Mouse (Mus musculus) inflammation-experienced regulatory T-cells, adult 6 months (primary cell): ENCODE measurements around the gene Kbtbd13. TPM values are rescaled to one million over a fixed set of nuclear protein-coding genes. Genes with fewer than 3 reads are reported as not detected.

ENCODE experiments used
- ATAC-seq: one replicate; pipeline ENCODE4 v1.8.0; 2017
- polyA plus RNA-seq, 3 experiments: library from polyadenylated mRNA; unstranded; fragments of 100-300 nt; shearing (Covaris generic); gene quantifications; one replicate each; pipeline ENCODE4 v1.2.1; 2017

The Kbtbd13 gene
- not detected for polyA plus RNA-seq

DNA sequence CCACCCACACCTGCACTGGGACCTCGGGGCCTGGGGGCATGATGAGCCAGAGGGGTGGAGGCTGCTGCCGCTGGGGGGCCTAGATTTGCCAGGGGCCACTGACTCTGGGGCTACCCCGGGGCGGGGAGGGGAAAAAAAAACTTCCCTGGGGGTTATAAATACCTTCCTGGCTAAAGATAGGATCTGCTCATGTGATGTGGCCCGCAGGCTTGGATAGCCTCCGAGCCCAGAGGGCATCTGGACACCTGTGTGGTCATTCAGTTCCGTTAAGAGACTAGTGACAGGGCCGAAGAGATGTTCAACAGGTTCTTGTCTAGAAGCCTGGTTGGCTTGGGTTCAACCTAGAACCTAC, at the start of gene Kbtbd13:
Gene Kbtbd13 (minus strand): TSS at position 40 of the 352 bp plus-strand sequence.
- no peak for ATAC-seq

DNA sequence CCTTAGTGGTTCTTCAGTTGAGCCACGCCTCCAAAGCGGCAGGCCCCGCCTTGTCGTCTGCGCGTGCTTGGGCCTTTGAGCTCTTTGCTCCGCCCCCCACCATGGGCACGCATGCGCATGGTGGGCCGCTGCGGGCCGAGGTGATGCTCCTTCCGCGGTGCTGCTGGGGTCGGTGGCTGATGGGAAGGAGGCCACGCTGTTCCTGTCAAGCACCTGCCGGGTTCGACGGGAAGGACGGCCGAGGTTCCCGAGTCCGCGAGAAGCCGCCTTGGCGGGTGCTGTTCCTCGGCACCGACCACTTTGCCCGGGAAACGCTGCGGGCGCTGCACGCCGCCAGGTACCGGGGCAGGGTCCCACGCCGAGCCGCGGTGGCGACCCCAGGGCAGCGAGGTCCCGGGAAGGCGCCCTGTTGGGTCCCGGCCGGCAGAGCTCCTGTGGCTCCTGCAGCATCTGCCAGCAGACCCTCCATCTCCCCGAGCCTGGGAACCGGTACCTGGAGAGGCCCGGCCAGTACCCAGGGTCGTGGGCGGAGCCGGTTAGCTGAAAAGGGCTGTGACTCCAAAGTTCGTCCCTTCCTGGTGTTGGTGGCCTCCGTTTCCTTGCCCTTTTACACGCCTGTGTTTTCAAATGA, 44.3 kb upstream of the Kbtbd13 start, which contains the start of gene Mtfmt:
Gene Mtfmt (plus strand): TSS at position 112 of the 631 bp plus-strand sequence.
- peak; percentile 94 for ATAC-seq

DNA sequence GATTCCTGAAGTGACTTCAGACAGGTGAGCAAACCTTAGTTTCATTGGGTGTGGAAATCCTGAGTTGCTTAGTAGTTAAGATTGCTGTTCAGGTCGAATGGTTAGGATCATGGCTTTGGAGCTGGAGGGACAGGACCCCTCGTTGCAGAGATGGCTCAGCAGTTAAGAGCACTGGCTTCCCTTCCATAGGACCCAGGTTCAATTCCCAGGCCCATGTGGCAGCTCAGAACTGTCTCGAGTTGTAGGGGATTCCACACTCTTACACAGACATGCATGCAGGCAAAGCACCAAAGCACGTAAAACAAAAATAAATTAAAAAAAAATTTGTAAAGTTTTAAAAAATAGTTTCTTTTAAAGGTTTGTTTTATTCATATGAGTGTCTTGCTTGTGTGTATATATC, 43.8 kb upstream of the Kbtbd13 start:
- no peak for ATAC-seq

DNA sequence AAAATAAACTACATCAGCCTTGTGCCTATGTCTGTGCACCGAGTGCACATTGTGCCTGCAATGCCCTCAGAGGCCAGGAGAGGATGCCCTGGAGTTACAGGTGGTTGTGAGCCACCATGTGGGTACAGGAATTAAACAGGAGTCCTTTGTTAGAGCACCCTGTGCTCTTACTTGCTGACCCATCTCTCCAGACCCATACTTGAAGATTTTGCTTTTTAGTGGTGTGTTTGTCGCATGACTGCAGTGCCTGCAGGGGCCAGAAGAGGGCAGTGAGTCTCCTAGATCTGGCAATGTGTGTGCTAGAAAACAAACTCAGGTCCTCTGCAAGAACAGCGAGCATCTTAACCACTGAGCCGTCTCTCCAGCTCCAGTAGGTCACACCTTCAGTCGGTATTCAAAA, 42.7 kb upstream of the Kbtbd13 start:
- no peak for ATAC-seq

DNA sequence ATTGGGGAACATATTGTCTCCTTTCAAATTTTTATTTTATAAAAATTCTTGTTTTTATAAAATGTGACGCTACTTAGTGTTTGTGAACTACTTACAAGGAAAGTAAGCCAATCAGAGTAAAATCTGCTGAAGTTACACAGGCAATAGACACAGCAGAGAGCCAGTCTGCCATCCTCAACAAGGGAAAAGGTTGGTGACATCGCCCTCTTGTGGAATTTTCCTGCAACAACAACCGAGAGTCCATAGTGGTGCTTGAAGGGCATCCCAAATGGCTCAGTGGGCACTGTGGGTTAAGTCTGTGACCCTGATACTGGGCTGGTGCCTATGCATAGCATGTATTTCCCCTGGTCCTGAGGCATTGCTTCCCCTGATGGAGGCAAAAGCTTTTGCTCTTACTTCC, 40.8 kb upstream of the Kbtbd13 start:
- no peak for ATAC-seq

DNA sequence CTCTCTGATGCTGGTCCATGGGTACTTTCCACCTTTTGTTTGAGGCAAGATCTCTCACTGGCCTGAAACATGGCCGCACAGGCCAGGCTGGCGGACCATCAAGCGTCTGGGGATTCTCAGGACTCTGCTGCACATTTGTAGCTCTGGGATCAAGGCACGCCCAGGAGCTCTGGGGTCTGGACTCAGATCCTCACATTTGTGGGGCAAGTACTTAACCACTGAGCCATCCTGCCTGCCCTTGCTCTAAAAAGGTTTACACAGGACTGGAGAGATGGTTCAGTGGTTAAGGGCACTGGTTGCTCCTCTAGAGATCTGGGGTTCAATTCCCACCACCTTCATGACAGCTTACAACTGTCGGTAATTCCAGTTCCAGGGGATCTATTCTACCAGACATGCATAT, 39.5 kb upstream of the Kbtbd13 start:
- no peak for ATAC-seq

DNA sequence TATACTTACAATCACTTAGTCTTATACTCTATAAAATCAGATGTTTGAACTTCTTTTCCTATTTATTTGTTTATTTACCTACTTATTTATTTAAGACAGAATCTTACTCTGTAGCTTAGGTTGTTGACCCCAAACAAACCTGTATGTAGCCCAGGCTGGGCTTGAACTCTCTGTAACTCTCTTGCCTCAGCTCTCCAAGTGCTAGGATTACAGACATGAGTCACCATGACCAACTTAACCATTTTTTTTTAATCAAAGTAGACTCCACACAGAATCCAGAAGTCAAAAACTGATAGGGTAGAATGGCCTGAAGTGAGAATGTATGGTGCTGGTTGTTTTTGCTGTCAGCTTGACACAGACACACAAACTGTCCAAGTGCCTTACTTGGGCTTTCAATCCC, 38.9 kb upstream of the Kbtbd13 start:
- no peak for ATAC-seq

DNA sequence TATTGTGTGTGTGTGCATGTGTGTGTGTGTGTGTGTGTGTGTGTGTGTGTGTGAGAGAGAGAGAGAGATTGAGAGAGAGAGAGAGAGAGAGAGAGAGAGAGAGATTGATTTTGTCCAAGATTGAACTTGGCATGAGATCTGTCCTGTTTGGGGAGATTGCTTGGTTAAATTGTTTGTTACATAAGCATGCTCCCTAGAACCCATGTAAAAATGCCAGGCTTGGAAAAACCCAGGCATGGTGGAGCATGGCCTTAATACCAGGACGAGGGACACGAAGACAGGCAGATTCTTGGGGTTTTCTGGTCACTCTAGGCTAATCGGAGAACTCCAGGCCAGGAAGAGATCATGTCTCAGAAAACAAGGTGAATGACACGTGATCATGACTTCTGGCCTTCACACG, 36.6 kb upstream of the Kbtbd13 start:
- ATAC-seq = no peak

DNA sequence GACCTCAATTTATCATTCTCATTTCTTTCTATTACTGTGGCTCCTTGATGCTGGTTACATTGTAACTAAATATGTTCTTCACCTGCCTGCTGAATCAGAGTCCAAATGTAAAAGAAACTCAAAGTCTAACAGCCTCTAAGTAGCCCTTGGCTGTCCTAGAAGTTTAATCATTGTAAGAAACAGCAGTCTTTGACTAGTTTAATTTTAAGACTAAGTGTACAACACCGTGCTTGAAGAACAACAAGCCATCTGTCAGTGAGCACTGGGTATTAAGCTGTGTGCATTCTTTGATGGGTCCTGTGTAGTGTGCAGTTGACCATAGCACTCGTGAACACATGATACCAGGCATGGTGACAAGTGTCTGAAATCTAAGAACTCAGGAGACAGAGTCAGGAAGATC, 36.1 kb upstream of the Kbtbd13 start:
- ATAC-seq = no peak

DNA sequence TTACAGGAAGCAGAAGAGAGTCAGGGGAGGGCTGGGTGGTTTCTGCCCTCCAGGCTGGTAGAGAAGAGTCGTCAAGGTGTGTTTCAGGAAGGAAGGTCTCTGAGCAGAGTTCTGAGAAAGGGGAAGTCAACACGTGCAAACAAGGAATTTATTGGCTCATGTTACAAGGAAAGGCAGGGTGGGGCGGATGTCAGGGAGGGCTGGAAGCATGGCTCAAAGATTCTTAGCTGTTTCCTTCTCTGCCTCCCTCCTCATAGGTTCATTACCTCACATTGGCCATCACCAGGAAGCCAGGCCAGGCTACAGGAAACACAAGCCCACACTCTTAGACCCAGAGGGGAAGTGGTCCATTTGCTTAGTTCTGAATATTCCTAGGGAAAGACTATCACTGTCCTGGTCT, 32.9 kb upstream of the Kbtbd13 start:
- no peak for ATAC-seq

DNA sequence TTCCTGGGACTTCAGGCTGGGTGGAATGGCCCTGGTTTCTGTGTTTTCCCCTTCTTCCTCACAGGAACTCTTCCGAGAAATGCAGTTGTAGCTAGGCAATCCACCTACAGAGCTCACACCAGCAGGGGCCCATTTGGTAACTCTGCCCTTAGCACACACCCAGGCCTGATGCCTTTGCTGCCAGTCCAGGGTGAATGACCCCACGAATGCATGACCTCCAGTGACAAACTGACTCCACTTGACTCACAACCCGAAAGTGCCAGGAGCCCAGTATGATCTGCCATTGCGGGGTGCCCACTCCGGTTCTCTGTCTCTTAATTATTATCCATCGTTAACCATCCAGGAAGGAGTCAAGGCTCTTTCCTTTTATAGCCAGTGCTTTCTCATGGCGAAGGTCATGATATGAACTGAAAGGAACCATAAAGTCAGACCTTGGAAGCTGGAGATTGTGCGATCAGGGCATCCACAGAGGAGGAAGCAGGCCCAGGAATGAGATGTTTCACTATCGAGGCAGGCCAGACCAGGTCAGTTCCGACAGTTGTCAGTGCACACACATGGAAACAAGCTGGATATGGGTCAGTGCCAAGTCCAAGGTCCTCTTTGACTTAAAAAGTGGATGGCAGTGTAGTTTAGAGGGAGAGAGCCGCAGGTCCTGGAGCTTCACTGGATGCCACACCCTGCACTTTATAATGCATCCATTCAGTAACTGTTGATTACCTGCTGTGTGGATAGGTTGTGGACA, 31.5 kb upstream of the Kbtbd13 start, which contains the start of gene Slc51b:
Gene Slc51b (minus strand): TSS at position 196 of the 742 bp plus-strand sequence.
- no peak for ATAC-seq

DNA sequence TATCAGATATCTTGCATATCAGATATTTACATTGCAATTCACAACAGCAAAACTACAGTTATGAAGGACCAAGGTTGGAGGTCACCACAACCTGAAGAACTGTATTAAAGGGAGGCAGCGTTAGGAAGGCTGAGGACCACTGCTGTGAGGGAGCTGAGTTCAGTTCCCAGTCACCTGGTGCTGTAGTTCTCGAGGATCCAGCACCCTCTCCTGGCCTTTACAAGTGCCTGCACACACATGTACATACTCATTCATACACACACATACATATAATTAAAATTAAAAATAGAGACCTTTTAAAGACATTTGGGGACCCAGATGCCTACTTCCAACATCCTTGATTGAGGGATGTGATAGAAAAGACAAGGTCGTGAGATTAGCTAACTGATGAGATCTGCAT, 28.2 kb upstream of the Kbtbd13 start:
- no peak for ATAC-seq

DNA sequence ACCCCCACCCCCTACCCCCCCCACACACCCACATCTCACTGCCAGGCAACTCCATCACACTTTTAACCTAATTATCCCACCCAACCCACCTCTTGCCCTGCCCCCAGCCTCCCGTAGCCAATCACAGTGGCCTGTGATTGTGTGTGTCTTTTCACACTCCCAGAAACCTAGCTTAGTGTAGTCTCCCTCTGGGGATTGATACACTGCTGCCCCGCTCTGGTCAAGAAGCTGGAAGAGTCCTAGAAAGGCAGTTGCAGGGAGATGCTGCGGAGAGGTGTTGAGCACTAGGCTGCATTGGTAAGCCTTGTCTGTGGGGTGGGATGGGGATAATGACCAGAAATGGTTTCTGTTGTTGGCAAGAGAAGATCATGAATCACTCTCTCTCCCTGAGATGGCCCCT, 26.3 kb upstream of the Kbtbd13 start:
- ATAC-seq = no peak

DNA sequence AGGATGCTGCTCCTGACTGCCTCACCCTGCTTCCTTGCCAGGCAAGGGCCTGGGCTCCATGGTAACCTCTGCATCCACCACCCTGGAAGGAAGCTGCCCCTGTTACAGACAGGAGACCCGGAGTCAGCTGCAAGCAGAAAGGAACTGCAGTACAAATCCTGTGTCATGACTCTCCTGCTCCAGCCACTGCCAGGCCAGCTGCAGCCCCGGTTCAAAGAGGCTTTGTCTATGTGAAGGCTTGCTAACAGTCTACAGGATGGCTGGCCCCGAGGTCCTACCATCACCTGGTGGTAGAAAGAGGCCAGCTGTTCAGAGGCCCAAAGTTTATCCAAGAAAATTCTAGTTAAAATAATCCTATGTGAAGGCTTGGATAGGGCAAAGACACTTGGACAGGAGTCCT, 19.9 kb upstream of the Kbtbd13 start:
- no peak for ATAC-seq

DNA sequence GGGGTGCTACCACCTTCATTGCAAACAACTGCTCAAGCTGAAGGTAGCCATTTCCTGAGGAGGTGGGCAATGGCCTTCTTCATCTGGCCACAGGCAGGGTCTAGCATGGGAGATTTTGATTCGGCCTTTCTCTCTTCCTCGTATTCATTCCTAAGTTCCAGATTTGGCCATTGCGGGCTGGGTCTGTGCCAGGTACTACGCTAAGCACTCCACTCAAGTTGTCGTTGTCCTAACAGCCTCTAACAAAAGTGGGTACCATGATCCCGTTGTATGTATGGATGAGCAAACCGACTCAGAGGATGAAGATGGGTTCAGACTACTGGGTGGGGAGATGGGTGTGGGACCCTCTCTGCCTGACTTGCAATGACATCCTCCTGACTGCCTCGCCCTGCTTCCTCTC, 18.9 kb upstream of the Kbtbd13 start:
- ATAC-seq = no peak

DNA sequence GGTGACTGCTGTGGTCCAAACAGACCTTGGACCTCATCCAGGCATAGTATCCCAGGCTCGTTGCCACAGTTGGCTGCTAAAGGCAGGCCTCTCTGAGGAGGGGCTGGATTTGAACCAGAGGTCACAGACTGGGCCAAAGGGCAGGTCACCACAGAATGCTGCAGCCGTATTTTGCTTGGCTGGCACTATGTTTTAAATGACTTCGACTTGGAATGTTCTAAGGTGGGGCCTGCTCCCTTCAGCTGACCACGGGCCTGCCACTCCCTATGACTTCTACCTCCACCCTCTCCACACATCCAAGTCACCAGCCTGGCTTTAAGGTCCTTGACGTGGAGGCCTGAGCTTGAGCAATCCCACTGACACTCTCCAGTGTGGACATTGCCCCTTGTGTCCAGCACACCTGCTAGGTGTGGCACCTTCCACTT, 17.4 kb upstream of the Kbtbd13 start:
- ATAC-seq = no peak

DNA sequence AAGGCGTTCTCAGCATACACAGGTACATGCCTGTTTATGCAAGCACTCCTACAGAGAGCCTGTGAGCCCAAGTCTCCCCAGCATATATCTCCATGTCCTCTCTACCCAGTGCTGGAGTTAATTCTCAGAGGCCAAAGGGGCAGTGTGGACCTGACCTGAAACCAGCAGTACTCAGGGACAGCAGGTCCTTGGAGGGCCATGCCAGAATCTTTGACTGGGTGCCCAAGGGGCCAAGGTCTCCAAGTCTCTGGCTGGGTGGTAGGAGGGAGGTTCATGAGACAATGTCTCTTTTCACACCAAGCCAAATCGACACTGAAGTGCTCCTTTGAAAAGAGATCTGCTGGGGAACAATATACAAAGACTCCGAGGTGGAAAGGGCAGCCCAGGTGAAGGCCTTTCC, 16.4 kb upstream of the Kbtbd13 start:
- no peak for ATAC-seq

DNA sequence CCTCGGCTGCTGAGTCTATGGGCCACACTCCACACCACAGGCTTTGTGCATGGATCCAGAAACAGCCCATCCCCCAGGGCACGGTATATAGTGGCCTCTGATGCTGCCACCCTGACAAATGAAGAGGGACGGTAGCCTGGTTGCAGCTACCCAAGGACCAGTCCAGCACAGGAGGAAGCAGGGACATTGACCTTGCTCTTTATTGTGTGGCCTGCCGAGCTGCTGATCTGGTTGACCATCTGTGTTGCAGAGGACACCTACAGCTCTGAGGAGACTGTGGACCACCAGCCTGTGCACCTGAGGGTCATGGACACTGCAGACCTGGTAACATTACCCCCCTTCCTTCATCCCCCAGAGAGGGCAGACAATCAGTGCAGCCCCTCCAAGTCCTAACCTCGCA, 15.9 kb upstream of the Kbtbd13 start:
- ATAC-seq = no peak

DNA sequence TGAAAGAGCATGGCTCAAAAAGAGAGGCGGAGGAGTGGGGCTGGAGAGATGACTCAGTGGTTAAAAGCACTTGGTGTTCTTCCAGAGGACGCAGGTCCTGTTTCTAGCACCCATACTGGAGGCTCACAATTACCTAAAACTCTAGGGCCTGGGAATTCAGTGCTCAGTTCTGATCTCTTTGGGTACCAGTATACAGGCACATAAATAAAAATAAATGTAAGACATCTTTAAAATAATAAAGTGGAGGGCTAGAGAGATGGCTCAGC, 13.7 kb upstream of the Kbtbd13 start:
- ATAC-seq = no peak

DNA sequence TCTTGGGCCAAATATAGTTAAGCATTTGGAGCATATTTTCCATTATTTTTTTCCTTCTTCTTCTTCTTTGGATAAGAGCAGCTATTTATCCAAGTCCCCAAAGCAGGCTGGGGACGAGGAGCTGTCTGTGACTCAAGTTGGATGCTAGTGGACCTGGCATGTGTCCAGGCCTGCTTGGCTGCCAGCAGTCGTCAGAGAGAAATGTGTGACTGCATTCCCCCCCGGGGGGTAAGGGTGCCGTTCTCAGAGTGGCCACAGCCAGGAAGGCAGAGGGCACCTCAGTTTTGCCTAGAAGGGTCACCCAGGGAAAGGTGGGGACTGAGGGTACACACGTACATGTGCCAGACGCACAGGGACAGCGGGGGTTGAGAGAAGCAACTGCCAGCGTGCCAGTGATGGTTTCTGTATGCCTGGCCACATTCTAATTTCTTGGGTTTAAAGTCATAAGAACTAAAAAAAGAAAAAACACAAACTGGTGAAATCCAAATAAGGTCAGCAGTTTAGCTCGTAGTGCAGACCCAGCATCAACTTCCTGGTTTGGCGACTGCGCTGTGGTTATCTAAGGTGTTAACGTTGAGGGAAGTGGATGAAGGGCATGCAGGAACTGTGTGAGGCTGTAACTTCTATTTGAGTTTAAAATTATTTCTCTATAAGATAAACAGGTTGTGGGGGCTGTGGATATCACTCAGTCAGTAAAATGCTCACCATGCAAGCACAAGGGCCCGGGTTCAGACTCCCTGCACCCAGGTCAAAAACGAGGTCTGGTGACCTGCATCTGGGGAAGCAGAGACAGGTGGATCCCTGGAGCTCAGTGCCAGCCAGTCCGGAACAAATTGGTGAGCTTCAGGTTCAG, 13.1 kb upstream of the Kbtbd13 start:
- ATAC-seq = no peak

DNA sequence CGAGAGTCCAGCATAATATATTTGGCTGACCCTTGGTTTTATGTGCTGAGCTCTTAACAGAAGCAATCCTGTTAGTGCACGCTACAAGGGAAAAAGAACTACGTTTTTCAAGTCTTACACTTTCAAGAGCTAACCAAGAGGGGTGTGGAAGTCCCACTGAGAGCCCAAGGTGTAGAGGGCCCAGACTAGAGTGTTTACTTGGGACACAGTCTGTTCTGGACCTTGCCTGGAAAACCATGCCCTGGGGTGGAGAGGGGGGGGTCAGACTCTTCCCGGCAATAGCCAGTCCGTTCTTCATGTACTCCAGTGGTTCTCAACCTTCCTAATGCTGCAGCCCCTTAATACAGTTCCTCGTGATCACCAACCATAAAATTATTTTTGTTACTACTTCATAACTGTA, 8.5 kb upstream of the Kbtbd13 start:
- no peak for ATAC-seq

DNA sequence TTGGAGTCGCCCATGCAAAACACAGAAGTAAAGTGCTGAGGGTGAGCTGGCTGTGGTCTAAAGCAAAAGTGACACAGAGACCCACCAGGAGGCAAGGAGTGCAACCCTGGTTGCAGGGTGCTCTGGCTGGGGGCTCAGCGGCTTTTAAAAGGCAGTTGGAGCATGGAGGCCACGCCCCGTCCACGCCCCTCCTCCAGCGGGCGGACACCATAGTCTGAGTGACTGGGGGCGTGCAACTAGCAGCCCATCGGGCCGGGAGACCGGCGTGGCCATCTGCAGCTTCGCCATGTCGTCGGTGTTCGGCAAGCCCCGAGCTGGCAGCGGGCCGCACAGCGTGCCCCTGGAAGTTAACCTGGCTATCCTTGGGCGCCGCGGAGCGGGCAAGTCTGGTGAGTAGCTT, 6.8 kb upstream of the Kbtbd13 start, which contains the start of gene Rasl12:
Gene Rasl12 (plus strand): TSS at position 228 of the 400 bp plus-strand sequence.
- ATAC-seq = no peak

DNA sequence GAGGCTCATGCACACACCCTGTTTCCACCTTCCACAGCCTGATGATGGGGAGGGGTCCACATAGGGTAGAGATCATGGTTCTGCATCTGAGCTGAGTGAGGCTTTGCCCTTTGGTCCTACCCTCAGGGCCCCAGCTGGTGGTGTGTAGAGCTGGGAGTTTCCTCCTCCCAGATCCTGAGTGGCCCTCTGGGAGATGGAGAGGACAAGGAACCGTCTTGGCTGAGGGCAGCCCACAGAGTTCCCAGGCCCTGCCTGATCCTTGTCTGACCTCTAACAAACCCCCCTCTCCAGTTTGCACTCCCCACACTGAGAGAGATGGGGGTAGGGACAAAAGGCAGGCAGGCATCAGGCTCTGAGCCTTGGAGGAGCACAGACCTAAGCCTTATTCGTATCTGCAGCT, 2.9 kb upstream of the Kbtbd13 start:
- ATAC-seq = no peak

DNA sequence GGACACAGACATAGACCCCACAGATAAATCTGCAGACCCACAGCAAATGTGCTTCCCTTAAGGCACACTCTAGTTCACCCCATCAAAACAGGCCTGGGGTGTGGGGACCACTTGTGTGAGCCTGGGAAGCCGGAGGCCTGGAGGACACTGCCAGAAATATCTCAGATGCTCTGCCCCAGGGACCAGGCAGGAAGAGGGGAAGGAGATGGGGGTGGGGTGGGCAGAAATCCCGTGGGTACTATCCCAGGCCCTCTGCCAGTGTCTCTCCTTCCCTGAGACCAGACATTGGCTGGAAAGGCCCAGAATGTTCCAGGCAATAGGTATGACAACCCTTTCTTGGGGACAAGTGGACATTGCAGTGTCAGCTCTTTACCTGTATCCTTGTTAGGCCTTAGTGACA, 2.2 kb upstream of the Kbtbd13 start:
- ATAC-seq = no peak
